Mouse (Mus musculus) cerebellum, postnatal 4 days (tissue): ENCODE data around the gene Wwc2.
A peak's percentile ranks its signal among the peaks of the same experiment; 100 is the strongest.

Source experiments
- DNase-seq, 2 experiments: peaks; one replicate each; pipeline ENCODE4 v3.0.0; 2022; ENCODE audit warnings: low spot score in 2 of 2, mixed read lengths in 1 of 2

Gene Wwc2

DNA sequence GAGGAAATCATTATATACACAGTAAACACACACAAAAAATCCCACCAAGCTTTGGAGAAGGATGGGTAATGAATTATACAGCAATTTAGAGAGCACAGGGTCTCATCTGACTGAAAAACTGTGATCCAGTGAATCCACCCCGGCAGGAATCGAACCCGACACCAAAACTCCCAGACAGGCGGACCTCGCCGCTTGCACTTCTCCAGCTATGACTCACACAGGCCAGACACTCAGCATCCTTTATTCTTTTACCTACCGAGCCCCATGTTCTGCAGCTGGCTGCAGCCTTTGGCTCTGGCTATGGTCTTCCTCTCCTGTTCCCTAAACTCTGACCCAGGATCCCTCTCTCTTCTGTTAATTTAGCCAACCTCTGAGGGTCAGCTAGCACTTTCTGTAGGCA is 85.5 kb downstream of the Wwc2 start:
- DNase-seq = no peak

DNA sequence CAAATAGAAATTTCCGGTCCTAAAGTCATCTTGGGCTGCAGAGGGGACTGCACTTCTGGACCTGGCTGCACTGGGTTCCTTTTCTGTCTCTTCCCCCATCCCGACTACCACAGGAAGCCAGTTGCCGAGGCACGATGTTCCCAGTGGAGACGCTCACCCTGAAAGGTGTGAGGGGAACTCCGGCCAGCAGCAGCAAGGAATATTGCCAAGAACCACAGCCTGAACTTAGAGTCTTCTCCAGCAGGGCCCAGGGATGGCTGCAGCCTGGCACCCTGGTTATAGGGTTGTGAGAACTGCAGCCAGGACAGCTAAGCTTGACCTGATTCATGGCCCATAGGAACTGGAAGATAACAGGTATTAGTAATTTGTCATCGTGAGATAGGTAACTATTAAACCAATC is 86.7 kb downstream of the Wwc2 start:
- no peak for DNase-seq

DNA sequence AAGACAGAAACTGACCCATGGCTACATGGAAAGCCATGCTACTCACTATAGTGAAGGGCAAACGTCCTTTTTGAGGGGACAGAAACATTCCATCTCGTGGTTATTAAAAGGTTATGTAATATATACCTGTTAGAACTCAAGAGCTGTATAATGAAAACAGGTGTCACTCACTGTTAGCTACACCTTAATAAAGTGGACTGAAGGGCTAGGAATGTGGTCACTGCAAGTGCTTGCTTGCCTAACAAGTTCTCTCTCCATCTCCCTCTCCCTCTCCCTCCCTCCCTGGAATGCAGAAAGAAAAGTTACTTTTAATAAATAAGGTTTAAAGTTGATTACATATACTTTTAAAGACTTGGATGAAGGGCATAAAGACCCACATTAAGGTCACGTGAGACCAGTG is 88.0 kb downstream of the Wwc2 start:
- DNase-seq = no peak

DNA sequence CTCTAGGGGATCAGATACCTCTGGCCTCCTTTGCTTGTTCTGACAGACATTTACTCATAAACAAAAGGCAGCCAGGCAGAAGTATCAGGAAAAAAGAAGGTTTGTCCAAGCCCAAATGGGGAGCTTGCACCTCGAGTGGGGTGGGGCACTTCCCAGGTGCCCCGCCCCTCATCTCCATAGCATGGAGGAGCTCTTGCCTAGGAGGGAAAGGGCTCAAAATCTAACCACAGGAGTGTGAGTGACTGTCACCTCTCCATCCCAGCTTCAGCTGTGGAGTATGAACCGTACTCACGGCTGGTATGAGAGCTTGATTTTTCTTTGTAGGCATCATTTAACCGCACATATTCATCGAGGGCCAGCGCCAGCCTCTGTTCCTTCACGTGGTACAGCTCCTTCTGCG is 90.4 kb downstream of the Wwc2 start:
- DNase-seq = no peak

DNA sequence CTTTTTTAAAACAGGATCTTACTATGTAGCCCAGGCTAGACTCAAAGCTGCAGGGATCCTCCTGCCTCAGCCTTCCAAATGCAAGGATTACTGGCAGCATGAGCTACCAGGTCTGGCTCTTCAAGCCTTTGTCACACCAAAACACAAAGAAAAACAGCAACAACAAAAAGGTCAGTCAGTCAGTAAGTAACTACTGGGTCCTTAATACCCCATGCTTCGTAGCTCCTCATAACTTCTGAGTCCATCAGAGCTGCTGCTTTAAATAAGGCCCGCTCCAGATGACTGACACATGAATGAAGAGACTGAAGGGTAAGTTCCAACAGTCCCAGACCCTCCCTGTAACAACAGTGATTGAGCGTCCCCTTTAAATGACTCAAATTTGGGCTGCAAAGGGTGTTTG is 90.8 kb downstream of the Wwc2 start:
- DNase-seq = no peak

DNA sequence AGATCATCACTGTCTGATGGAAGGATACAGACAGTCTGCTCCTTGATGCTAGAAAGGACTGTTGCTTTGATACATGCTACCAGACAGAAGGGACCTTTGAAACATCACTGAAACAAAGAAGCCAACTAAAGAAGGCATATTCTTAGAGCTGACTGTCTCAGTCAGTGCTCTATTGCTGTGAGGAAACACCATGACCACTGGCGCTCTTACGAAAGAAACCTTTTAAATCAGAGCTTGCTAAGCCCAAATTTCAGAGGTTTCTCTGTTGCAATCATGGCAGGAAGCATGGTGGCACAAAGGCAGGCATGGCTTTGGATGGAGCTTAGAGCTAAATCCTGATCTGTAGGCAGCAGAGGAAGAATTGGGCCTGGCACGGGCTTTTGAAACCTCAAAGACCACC is 98.3 kb downstream of the Wwc2 start:
- no peak for DNase-seq

DNA sequence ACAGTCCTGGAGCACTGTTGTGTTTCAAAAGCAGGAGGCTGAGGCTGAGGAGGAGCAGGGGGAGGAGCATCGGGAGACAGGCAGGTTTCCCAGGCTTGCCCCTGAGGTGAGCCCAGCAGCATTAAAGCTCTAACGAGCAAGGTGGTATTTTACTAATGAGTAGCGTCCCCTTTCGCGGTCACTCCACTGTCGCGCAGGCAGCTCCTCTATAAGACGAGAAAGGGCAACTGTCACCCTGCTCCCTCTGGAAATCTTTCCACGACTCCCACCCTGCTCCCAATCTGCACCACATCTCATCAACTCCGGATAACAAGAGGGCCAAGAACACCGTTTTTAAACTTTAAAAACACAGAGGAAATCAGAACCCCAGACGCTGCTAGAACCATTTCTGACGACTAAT is 99.1 kb downstream of the Wwc2 start:
- DNase-seq = no peak

DNA sequence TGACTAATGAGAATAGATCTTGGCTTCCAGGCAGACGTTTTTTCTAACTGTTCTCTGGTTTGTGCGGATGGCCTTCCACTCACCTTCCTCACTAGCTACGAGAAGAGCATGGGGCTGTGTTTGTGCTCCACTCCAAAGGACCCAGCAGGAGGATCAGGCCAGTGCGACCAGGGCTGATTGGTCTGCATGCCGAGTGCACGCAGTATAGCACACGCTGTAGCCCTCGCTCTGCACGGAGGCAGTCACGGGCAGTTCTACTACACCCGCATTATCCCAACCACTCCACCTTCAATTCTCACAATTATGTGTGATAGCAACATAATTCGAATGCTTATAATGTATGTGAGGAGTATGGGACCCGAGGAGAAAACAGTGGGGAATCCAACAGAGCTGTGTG is 99.9 kb downstream of the Wwc2 start:
- no peak for DNase-seq

DNA sequence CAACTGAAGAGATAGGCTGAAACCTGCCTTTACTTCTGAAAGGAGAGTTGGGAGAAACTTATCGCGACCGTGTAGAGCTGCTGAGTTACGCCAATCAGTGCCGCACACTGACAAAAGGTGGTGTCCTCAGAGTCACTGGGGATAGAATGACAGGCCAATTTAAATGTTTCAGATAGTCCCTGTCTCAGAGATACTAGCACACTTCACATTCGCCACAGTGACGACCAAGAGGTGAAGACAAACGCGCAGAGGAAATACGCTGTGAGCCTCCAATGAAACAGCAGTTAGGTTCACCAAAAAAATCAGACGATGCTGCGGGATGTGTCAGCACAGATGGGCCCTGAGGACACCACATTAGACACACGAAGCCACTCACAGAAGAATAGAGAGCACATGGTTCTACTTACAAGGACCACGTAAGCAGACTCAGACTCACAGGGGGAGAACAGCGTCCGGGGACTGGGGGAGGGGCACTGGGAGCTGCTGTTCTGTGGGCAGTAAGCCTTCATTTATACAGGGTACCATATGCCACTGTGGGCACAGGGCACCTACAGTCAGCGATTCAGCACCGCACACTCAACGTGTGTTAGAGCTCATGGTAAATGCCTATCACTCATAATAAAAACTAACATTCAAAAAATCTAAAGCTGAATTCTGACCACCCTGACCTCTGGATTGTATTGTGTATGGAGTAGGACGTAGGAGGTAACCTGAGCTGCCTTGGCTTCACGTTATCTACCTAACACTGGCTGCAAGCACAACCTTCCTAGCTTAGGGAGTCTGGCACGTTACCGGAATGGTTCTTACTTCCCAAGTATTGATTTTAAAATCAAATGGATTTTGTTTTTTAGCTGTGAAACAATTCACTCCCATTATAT is 100.5 kb downstream of the Wwc2 start:
- DNase-seq = no peak

DNA sequence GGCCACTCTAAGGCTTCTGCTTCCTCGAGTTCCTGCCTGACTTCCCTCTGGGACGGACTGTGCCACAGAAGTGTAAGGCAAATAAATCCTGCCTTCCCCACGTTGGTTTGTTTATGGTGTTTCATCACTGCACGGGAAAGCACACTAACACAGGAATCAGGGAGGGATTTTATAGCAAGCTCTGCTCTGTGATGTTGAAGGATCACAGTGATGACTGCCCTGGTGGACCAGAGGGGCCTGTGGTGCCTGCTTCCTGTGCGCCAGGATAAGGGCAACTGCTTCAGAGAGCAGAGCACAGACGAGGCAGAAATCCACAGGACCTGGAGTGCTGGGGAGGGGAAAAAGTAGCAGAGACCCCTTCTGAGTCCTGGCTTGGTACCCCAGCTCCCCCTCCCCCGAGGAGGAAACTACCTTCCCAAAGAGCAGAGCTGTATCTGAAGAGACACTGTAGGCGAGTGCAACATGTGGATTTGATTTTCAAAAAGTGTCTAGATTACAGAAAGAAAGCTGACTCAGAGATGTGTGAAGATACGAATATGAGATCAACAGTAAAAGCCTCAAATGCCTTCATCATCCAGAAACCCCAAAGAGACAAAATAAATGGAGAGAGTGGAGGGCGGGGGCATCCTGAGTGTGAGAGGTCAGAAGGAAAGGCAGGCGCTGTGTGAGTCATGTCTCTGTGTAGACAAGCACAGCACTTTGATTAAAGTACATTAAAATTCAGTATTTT is 101.7 kb downstream of the Wwc2 start:
- no peak for DNase-seq

DNA sequence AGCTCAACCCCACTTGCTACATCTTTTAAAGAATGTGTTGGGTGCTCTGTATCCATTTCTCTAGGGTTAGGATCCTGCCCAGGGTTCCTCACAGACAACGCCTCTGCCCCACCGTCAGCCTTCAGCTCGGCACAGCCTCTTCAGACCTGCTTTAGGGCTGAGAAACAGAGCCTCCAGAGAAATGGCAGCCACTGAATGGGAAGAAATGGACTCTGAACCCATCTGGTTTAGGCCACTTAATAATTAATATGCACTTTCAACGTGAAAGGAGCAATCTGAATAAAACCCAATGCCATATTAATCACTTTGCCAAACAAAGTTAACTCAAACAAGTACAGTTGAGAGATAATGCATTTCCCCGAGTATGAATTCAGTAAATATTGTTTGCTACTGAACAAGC is 106.4 kb downstream of the Wwc2 start:
- no peak for DNase-seq

DNA sequence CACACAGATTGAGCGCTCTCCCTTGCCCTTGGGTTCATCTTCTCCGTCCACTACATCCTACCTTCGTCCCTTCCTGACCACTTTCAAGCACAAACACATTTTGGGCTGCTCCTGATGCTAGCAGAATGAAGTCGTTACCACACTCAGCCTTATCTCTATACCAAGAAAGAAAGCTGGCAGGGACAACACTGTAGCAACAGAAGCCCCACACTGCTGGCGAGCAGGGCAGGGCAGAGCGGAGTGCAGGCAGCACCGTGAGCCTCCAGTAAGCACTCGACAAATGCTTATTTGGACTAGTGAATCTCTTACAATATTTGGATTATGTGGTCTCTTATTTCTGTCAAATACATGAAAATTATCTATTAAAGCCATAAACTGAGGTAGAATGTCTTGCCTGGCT is 107.0 kb downstream of the Wwc2 start:
- DNase-seq = no peak

DNA sequence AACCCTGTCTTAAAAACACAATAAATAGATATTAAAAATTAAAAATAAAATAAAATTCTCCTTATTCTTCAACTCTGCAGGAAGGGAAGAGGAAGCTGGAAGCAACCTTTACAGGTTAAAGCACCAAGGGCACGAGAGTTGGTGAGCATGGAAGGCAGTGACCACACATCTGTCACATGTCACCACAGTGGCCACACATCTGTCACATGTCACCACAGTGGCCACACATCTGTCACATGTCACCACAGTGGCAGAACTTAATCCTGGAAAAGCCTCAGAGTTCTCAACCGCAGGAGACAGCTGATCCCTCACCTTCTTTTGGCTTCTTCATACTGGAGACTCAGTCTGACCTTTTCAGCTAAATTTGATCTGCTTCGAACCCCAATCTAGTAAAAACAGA is 112.2 kb downstream of the Wwc2 start:
- DNase-seq = no peak

DNA sequence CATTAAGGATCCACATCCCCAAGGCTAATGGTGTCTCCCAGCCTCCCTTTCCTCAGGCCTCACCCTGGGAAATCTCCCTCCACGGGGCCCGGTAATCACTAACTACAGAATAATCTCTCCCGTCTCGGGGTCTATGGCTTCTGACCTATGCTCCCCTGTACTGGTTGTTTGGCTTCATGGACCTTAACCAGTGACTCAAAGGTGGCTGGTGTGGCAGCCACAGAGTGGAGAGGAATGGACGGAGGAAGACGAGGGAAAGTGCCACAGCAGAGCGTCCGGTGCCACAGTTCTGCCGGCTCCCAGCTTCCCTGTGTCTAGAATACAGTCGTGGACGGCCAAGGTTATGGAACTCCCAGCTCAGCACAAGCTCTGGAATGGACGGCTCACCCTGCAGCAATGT is 114.9 kb downstream of the Wwc2 start:
- DNase-seq = no peak

DNA sequence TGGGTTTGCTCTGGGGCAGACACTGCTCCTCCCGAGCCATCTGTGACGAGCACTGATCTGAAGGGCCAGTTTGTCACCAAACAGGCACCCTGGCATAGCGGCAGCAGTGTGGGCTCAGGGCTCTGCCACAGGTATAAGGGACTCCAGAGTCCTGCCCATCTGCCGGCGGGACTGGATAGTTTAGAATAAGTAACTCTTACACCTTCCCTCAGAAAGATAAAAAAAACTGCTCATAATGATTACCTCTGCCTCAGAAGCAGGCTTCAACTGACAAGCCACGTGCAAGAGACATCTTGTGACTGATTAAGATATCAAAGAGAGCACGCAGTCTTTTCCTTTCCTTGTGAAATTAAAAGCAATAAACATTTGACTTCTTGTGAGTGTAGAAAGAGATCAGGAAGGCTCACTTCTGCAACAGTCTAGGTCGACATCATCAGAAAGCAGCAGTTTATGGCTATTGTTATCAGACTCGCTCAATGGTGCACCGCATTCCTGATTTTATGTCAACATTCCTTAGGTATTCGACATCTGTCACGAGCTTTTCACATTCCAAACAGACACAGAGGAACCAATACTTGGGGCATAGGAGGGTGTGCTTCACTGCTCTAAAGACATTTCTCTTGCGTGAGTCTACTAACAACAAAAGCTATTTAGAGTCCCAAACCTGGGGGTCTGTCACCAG is 116.1 kb downstream of the Wwc2 start:
- no peak for DNase-seq

DNA sequence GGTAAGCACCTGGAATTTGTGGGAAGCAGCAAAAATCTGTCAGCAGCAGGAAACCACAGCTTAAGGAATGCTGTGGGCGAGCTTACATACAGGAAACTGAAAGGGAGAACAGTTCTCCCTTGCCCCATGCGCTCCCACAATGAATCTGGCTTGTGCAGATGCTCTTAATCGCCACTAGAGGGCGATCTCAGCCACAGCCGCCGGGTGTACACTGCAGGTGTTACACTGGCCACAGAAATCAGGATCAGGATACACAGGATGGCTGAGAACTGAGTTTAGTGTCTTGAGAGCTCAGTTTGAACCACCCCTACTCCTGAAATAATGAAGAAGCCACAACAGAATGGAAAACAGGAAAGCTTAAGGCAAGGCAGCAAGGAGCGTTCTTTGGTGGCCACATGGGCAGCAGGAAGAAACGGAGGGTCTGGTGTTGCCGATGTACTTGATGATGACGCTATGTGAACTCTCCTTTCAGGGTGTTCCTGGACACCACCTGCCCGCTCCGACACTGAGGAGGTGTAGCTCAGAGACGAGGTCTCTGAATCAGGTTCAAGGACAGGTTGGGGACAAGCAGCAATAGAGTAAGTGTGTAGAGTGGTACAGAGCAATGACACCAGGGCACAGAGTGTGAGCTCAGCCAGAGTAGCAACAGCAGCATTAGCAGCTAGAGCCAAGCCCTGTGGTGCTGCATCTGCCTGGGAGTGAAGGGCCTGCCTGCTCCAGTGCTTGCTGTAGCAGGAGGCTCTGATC is 118.2 kb downstream of the Wwc2 start:
- DNase-seq = peak in 1 of 2 experiments; percentile 44

DNA sequence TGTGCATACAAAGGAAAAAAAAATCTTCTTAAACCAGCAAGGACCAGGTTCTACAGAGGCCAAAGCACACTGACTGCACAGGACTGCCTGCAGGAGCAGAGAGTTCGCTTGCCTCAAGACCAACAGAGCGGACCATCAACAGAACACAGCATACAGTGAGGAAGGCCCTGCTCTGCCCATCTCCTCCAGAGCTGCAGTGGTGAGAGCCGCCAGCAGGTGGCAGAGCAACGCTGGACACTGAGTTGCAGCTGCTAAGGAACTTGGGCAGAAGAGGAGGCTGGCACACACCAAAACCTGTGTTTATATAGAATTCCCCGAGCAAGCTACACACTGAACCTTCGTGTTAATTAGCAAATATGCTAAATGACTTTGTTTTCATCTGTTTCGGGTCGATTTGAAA is 123.7 kb downstream of the Wwc2 start:
- DNase-seq = peak; percentile 91 to 92

DNA sequence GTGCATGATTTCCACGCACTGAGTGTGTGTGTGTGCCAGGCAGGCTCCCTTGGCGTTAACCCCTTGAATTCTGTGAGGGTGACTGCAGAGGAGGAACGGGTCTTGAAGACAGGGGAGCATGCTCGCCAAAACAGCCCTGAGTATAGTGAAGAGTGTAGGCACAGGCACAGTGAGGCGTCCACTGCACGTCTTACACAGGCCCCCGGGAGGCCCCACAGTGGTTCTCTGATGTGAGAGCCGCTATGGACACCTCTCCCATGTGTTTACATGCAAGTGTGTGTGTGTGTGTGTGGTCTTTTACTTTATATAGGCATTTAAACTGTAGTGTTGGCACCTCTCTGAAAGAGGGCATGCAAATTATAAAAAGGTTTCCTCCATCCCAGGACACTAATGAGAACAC is 124.2 kb downstream of the Wwc2 start:
- no peak for DNase-seq

DNA sequence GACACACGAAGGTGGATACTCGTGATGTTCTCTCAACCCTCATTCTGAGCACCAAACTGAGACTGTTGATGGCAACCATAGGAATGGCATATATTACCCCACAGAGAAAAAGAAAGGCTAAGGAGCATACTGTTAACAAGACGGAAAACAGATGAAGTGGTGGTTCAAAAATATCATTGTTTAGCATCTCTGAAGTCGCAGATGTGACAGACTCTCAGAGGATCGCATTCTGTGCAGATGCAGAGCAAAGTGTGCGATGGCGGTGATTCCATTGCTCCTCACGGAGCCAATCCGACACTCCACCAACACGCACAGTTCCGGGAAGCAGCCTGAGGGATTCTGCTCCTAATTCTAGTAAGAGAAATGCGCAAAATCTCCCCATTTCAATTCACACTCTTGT is 131.5 kb downstream of the Wwc2 start:
- DNase-seq = no peak

DNA sequence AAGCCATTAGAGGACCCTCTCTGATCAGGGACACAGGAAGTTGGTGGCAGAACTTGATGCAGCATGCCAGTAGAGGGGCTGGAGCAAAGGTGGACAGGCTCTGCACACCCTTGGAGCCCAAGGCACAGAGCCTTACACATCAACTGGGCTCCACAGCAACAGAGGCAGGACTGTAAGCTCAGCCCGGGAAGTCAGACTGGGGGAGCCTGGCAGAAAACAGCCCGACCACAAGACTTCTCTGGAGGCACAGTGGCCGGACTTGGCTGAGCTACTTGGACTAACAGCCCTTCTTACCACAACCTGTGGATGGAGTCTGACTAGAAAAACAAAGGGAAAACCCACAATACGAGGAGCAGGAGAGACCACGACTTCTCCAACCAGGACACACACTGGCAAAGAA is 137.4 kb downstream of the Wwc2 start:
- no peak for DNase-seq

DNA sequence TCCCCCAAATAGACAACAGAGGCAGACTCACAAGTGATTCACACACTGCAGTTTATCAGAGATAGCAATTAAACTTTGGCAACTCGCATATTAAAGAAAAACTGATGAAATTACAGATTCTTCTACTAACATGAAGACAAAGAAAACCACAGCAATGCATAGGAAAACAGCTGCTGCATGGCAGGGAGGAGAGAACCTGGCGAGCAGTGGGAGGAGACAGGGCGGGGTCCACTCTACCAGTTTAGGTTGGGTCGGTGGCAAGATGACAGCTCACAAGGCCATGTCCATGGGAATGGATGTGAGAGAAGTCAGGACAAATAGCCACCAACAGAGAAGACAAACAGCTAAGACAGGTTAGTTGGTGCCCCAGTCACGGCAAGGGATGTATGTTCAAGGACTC is 138.0 kb downstream of the Wwc2 start:
- no peak for DNase-seq
